Mouse (Mus musculus): ENCODE results near the gene Methig1. TPM values are rescaled to one million over a fixed set of nuclear protein-coding genes. Genes with fewer than 3 reads are reported as not detected.

Methig1 gene
- polyA plus RNA-seq, 1 experiment, result not detected

GRCm38 (mm10) chr15:100428296-100428905 lies 75.5 kb downstream of the Methig1 start:
- H3K27me3 ChIP-seq (ENCODE audit: control insufficient read depth, insufficient read depth, low read length), result no peaks in the 10 kb centered on the region

GRCm38 (mm10) chr15:100429959-100430565 lies 77.1 kb downstream of the Methig1 start:
- 68% methylated on average over 11 of the region's 11 CpGs for WGBS
- Histone ChIP-seq H3K27me3 (ENCODE audit: control insufficient read depth, insufficient read depth, low read length) (no peaks in the 10 kb centered on the region), H3K27ac (ENCODE audit: insufficient read depth, low read depth, low read length) (no peak overlapping the region), H3K4me3 (ENCODE audit: low read depth, low read length) (no peak overlapping the region), H3K4me1 (ENCODE audit: control insufficient read depth, insufficient read depth, insufficient read length, low read length) (peaks cover 5% of the 10 kb centered on the region), H3K36me3 (ENCODE audit: control insufficient read depth, insufficient read depth, low read length) (no peaks in the 10 kb centered on the region)
- TF ChIP-seq CTCF (IDR thresholded peaks at IDR 0.05; ENCODE audit: extremely low read depth, insufficient read length, insufficient replicate concordance, low read depth, low read length) (no peak), POLR2A (IDR thresholded peaks at IDR 0.05; ENCODE audit: low read depth, low read length) (no peak)

More at GRCm38 (mm10) chr15:100428296-100428905, 75.5 kb downstream of the Methig1 start:
- no peaks in the 10 kb centered on the region for H3K36me3 ChIP-seq (ENCODE audit: control insufficient read depth, insufficient read depth, low read length)
- H3K4me1 ChIP-seq (ENCODE audit: control insufficient read depth, insufficient read depth, insufficient read length, low read length), result peaks cover 8% of the 10 kb centered on the region
- H3K27ac ChIP-seq (ENCODE audit: insufficient read depth, low read depth, low read length), result no peak overlapping the region
- no peak for TF ChIP-seq CTCF (IDR thresholded peaks at IDR 0.05; ENCODE audit: extremely low read depth, insufficient read length, insufficient replicate concordance, low read depth, low read length)
- TF ChIP-seq POLR2A (IDR thresholded peaks at IDR 0.05; ENCODE audit: low read depth, low read length), result no peak
- H3K4me3 ChIP-seq (ENCODE audit: low read depth, low read length), result no peak overlapping the region
- WGBS, result 72% methylated on average over 13 of the region's 13 CpGs

GRCm38 (mm10) chr15:100433234-100433633 lies 80.3 kb downstream of the Methig1 start:
- Histone ChIP-seq H3K27me3 (ENCODE audit: control insufficient read depth, insufficient read depth, low read length) (no peaks in the 10 kb centered on the region), H3K36me3 (ENCODE audit: control insufficient read depth, insufficient read depth, low read length) (no peaks in the 10 kb centered on the region), H3K4me3 (ENCODE audit: low read depth, low read length) (no peak overlapping the region), H3K4me1 (ENCODE audit: control insufficient read depth, insufficient read depth, insufficient read length, low read length) (peaks cover 9% of the 10 kb centered on the region), H3K27ac (ENCODE audit: insufficient read depth, low read depth, low read length) (no peak overlapping the region)
- no peak for TF ChIP-seq POLR2A (IDR thresholded peaks at IDR 0.05; ENCODE audit: low read depth, low read length)
- no peak for TF ChIP-seq CTCF (IDR thresholded peaks at IDR 0.05; ENCODE audit: extremely low read depth, insufficient read length, insufficient replicate concordance, low read depth, low read length)
- WGBS, result 68% methylated on average over 4 of the region's 4 CpGs

Other genes with a start within 250 kb of the Methig1 start
- 24.4 and 41.8 TPM in 2 replicates for gene Atf1, start 125.3 kb upstream of the Methig1 start, polyA plus RNA-seq (2012; rRNA removed)
- gene Tmprss12, start 72.3 kb upstream of the Methig1 start, polyA plus RNA-seq (2012; rRNA removed), result not detected in 2 replicates
- gene Mettl7a1, start 49.0 kb upstream of the Methig1 start, polyA plus RNA-seq (2012; rRNA removed), result 12.7 and 16.4 TPM in 2 replicates
- gene Mettl7a3, start 18.2 kb upstream of the Methig1 start, polyA plus RNA-seq (2012; rRNA removed), result not detected in 2 replicates
- gene Mettl7a2, start 51 bp downstream of the Methig1 start, polyA plus RNA-seq (2012; rRNA removed), result not detected in 2 replicates
- gene Higd1c, start 11.4 kb downstream of the Methig1 start, polyA plus RNA-seq (2012; rRNA removed), result not detected in 2 replicates
- 0.13 and 0.20 TPM in 2 replicates for gene Gm5475, start 69.0 kb downstream of the Methig1 start, polyA plus RNA-seq (2012; rRNA removed)
- 39.4 and 138 TPM in 2 replicates for gene Slc11a2, start 71.9 kb downstream of the Methig1 start, polyA plus RNA-seq (2012; rRNA removed)
- 16.3 and 26.1 TPM in 2 replicates for gene Letmd1, start 115.9 kb downstream of the Methig1 start, polyA plus RNA-seq (2012; rRNA removed)
- 0.62 and 0.96 TPM in 2 replicates for gene Csrnp2, start 142.3 kb downstream of the Methig1 start, polyA plus RNA-seq (2012; rRNA removed)
- 1.7 and 2.1 TPM in 2 replicates for gene Tfcp2, start 198.9 kb downstream of the Methig1 start, polyA plus RNA-seq (2012; rRNA removed)
- 7.2 and 12.0 TPM in 2 replicates for gene Pou6f1, start 246.8 kb downstream of the Methig1 start, polyA plus RNA-seq (2012; rRNA removed)